In genomic region chr14:54864313-54865036, GRCm38 (mm10) we compare ENCODE assay signal across 8 mouse cellular contexts. TPM values are rescaled to one million over a fixed set of nuclear protein-coding genes. Genes with fewer than 3 reads are reported as not detected.
A peak's percentile ranks its signal among the peaks of the same experiment; 100 is the strongest.
DNase-seq lines count a peak whose midpoint lies in the region; ATAC-seq and TF ChIP-seq lines count a peak whose summit lies in the region.

No protein-coding gene starts in this region.

- peak overlapping the region; percentile 95 for H3K9ac ChIP-seq in heart, embryonic 14.5 days (ENCODE audit: low read length)
- H3K9ac ChIP-seq in hindbrain, embryonic 13.5 days, result peak overlapping the region; percentile 96
- H3K9ac ChIP-seq in midbrain, embryonic 11.5 days (ENCODE audit: low read length), result peak overlapping the region; percentile 60

- no peak for TF ChIP-seq POLR2A in bone marrow, adult 2 months (IDR thresholded peaks at IDR 0.05; ENCODE audit: borderline replicate concordance, control insufficient read depth, low read depth, low read length)

- ATAC-seq in heart, embryonic 14.5 days (ENCODE audit: insufficient number of reproducible peaks, insufficient read depth, low FRiP score, low read depth), result no peak
- ATAC-seq in hindbrain, embryonic 13.5 days (ENCODE audit: low FRiP score), result peak; percentile 37
- ATAC-seq in midbrain, embryonic 11.5 days (ENCODE audit: low FRiP score), result peak; percentile 34

- H3K4me1 ChIP-seq in heart, embryonic 14.5 days (ENCODE audit: control insufficient read depth in 2 of 2, insufficient read depth in 2 of 2, low read length in 2 of 2), result peaks cover 2 to 5% of the 10 kb centered on the region in 2 experiments; a peak in 2 of 4 replicates
- peaks cover 2% of the 10 kb centered on the region for H3K4me1 ChIP-seq in bone marrow, adult 2 months (ENCODE audit: control insufficient read depth, insufficient read depth, low read length)
- H3K4me1 ChIP-seq in hindbrain, embryonic 13.5 days (replicated peaks), result peaks cover 12% of the 10 kb centered on the region
- H3K4me1 ChIP-seq in midbrain, embryonic 11.5 days (ENCODE audit: control insufficient read depth, insufficient read depth, low read length), result 0 out of 2 replicates have a peak, but pooled peaks cover 3% of the 10 kb centered on the region

- peak overlapping the region; percentile 78 for H3K4me2 ChIP-seq in heart, embryonic 14.5 days (ENCODE audit: low read length)
- peak overlapping the region; percentile 74 for H3K4me2 ChIP-seq in hindbrain, embryonic 13.5 days
- peak overlapping the region; percentile 74 for H3K4me2 ChIP-seq in midbrain, embryonic 11.5 days

- H3K27me3 ChIP-seq in heart, embryonic 14.5 days (ENCODE audit: control insufficient read depth, insufficient read depth, low read length), result no peaks in the 10 kb centered on the region
- no peaks in the 10 kb centered on the region for H3K27me3 ChIP-seq in hindbrain, embryonic 13.5 days
- H3K27me3 ChIP-seq in midbrain, embryonic 11.5 days (ENCODE audit: control insufficient read depth, insufficient read depth, low read length), result no peaks in the 10 kb centered on the region

- 14% methylated on average over 21 of the region's 21 CpGs for WGBS in heart, embryonic 14.5 days
- 8% methylated on average over 21 of the region's 21 CpGs for WGBS in bone marrow, adult 2 months
- WGBS in hindbrain, embryonic 13.5 days, result 17% methylated on average over 21 of the region's 21 CpGs
- WGBS in midbrain, embryonic 11.5 days, result 16% methylated on average over 21 of the region's 21 CpGs

- H3K4me3 ChIP-seq in heart, embryonic 14.5 days (ENCODE audit: control insufficient read depth in 1 of 2, insufficient read depth in 1 of 2, low read depth in 1 of 2, low read length in 2 of 2), result peak overlapping the region; percentile 92 to 97
- H3K4me3 ChIP-seq in bone marrow, adult 2 months (replicated peaks; ENCODE audit: control insufficient read depth, low read depth, low read length), result peak overlapping the region; percentile 71
- H3K4me3 ChIP-seq in hindbrain, embryonic 13.5 days, result peak overlapping the region; percentile 96
- H3K4me3 ChIP-seq in midbrain, embryonic 11.5 days (ENCODE audit: low read depth, low read length), result peak overlapping the region; percentile 86

- DNase-seq in heart, adult 8-10 months (ENCODE audit: low spot score), result no peak
- DNase-seq in midbrain, embryonic 11.5 days (ENCODE audit: low spot score, missing footprints), result no peak
- no peak for DNase-seq in ovary, postnatal 14 days (ENCODE audit: low spot score)
- DNase-seq in cerebellum, adult 9-10 months, result no peak
- DNase-seq in embryo, embryonic 10.5 days (ENCODE audit: low spot score), result no peak

- no peaks in the 10 kb centered on the region for H3K36me3 ChIP-seq in heart, embryonic 14.5 days (ENCODE audit: control insufficient read depth, insufficient read depth, low read length)
- no peaks in the 10 kb centered on the region for H3K36me3 ChIP-seq in hindbrain, embryonic 13.5 days
- no peaks in the 10 kb centered on the region for H3K36me3 ChIP-seq in midbrain, embryonic 11.5 days (ENCODE audit: control insufficient read depth, insufficient read depth, low read length)

- no peak for TF ChIP-seq CTCF in bone marrow, adult 2 months (IDR thresholded peaks at IDR 0.05; ENCODE audit: control insufficient read depth, insufficient read depth, low read length)

- H3K9me3 ChIP-seq in heart, embryonic 14.5 days (ENCODE audit: control insufficient read depth, low read length), result no peaks in the 10 kb centered on the region
- no peaks in the 10 kb centered on the region for H3K9me3 ChIP-seq in hindbrain, embryonic 13.5 days
- H3K9me3 ChIP-seq in midbrain, embryonic 11.5 days (ENCODE audit: control insufficient read depth, low read length), result no peaks in the 10 kb centered on the region

- peak overlapping the region; percentile 34 to 62 for H3K27ac ChIP-seq in heart, embryonic 14.5 days (replicated peaks in 1 of 2; ENCODE audit: control insufficient read depth in 1 of 2, insufficient read depth in 1 of 2, low read depth in 2 of 2, low read length in 2 of 2)
- no peak overlapping the region; the same call in 1 of the 2 replicates for H3K27ac ChIP-seq in bone marrow, adult 2 months (ENCODE audit: control insufficient read depth, insufficient read depth, low read depth, low read length, poor library complexity)
- peak overlapping the region; percentile 85 for H3K27ac ChIP-seq in hindbrain, embryonic 13.5 days
- peak overlapping the region; percentile 74; the same call in 1 of the 2 replicates for H3K27ac ChIP-seq in midbrain, embryonic 11.5 days (ENCODE audit: low read depth, low read length)

RNA-seq across cellular contexts. Expression of gene Homez, which starts 6.3 kb away (rescaled TPM):
- 8.2 and 9.5 TPM in 2 replicates for polyA plus RNA-seq in heart, embryonic 14.5 days (2014; fragmentation: Nextera tagmentation; extraction: Ambion mirVana)
- total RNA-seq in heart, adult 8-10 months (2022), result 1 to 10 TPM; 6.4 to 9.8 (median 7.5) TPM
- polyA plus RNA-seq in bone marrow, adult 2 months (2011; ENCODE audit: insufficient read depth, insufficient read length, low replicate concordance, missing spikeins), result 2.8 and 5.2 TPM in 2 replicates
- polyA plus RNA-seq in hindbrain, embryonic 13.5 days (2015; fragmentation: Nextera tagmentation; extraction: Ambion mirVana), result 10.3 and 13.8 TPM in 2 replicates
- 13.2 and 19.9 TPM in 2 replicates for polyA plus RNA-seq in midbrain, embryonic 11.5 days (2014; fragmentation: Nextera tagmentation; extraction: Ambion mirVana)

RNA-seq across cellular contexts. Expression of gene Ppp1r3e, which starts 12.9 kb away (rescaled TPM):
- polyA plus RNA-seq in heart, embryonic 14.5 days (2014; fragmentation: Nextera tagmentation; extraction: Ambion mirVana), result 1.7 and 1.9 TPM in 2 replicates
- total RNA-seq in heart, adult 8-10 months (2022), result 1 to 10 TPM; 2.9 to 4.2 (median 3.3) TPM
- 2.0 and 4.9 TPM in 2 replicates for polyA plus RNA-seq in bone marrow, adult 2 months (2011; ENCODE audit: insufficient read depth, insufficient read length, low replicate concordance, missing spikeins)
- polyA plus RNA-seq in hindbrain, embryonic 13.5 days (2015; fragmentation: Nextera tagmentation; extraction: Ambion mirVana), result 1.5 and 2.4 TPM in 2 replicates
- polyA plus RNA-seq in midbrain, embryonic 11.5 days (2014; fragmentation: Nextera tagmentation; extraction: Ambion mirVana), result 0.23 and 0.68 TPM in 2 replicates

RNA-seq across cellular contexts. Expression of gene Bcl2l2, which starts 18.7 kb away (rescaled TPM):
- polyA plus RNA-seq in heart, embryonic 14.5 days (2014; fragmentation: Nextera tagmentation; extraction: Ambion mirVana), result 3.0 and 4.3 TPM in 2 replicates
- total RNA-seq in heart, adult 8-10 months (2022), result 10 to 100 TPM; 44.7 to 52.4 (median 45.5) TPM
- polyA plus RNA-seq in bone marrow, adult 2 months (2011; ENCODE audit: insufficient read depth, insufficient read length, low replicate concordance, missing spikeins), result 6.7 and 18.1 TPM in 2 replicates
- 3.6 and 4.7 TPM in 2 replicates for polyA plus RNA-seq in hindbrain, embryonic 13.5 days (2015; fragmentation: Nextera tagmentation; extraction: Ambion mirVana)
- polyA plus RNA-seq in midbrain, embryonic 11.5 days (2014; fragmentation: Nextera tagmentation; extraction: Ambion mirVana), result 2.4 and 3.3 TPM in 2 replicates

RNA-seq across cellular contexts. Expression of gene Gm20521, which starts 18.8 kb away (rescaled TPM):
- not detected in 2 replicates for polyA plus RNA-seq in heart, embryonic 14.5 days (2014; fragmentation: Nextera tagmentation; extraction: Ambion mirVana)
- total RNA-seq in heart, adult 8-10 months (2022), result 10 to 100 TPM in 1 of 4 experiments, 1 to 10 TPM in 3; 3.4 to 11.8 (median 7.9) TPM
- polyA plus RNA-seq in bone marrow, adult 2 months (2011; ENCODE audit: insufficient read depth, insufficient read length, low replicate concordance, missing spikeins), result not detected in 2 replicates
- polyA plus RNA-seq in hindbrain, embryonic 13.5 days (2015; fragmentation: Nextera tagmentation; extraction: Ambion mirVana), result 0.34 TPM in 1 of 2 replicates, not detected in the other
- polyA plus RNA-seq in midbrain, embryonic 11.5 days (2014; fragmentation: Nextera tagmentation; extraction: Ambion mirVana), result not detected in 2 replicates

RNA-seq across cellular contexts. Expression of gene Pabpn1, which starts 27.8 kb away (rescaled TPM):
- polyA plus RNA-seq in heart, embryonic 14.5 days (2014; fragmentation: Nextera tagmentation; extraction: Ambion mirVana), result 80.6 and 83.8 TPM in 2 replicates
- total RNA-seq in heart, adult 8-10 months (2022), result 10 to 100 TPM; 37.3 to 54.4 (median 50.2) TPM
- polyA plus RNA-seq in bone marrow, adult 2 months (2011; ENCODE audit: insufficient read depth, insufficient read length, low replicate concordance, missing spikeins), result 124 and 140 TPM in 2 replicates
- 165 and 167 TPM in 2 replicates for polyA plus RNA-seq in hindbrain, embryonic 13.5 days (2015; fragmentation: Nextera tagmentation; extraction: Ambion mirVana)
- 166 and 173 TPM in 2 replicates for polyA plus RNA-seq in midbrain, embryonic 11.5 days (2014; fragmentation: Nextera tagmentation; extraction: Ambion mirVana)
